Mouse (Mus musculus) adrenal gland (tissue): ENCODE results near the gene Gcnt1.

Experiments
- intact Hi-C: fragments of 180-260 bp; cut with DNase I; formaldehyde crosslinking; loops from one replicate; pipeline ENCODE4 v1.15.1; 2025
- long read RNA-seq, 2 experiments: library from polyadenylated mRNA; unstranded; transcript quantifications; one replicate each; pipeline ENCODE4 v2.0.0; 2020; ENCODE audit warnings: borderline replicate concordance in 1 of 2; ENCODE audit not compliant: insufficient replicate concordance in 1 of 2

Gene Gcnt1
- long read RNA-seq, experiment 1, full-length matches to known transcripts, result 1 of 1 reads
- long read RNA-seq, experiment 1, partial matches to known transcripts, result 0 of 1 reads
- long read RNA-seq, experiment 1, other reads (novel, unspliced or antisense), result 0 of 1 reads
- long read RNA-seq, experiment 2, result 0 reads

GRCm38 (mm10) chr19:17372701-17373100 lies at the start of gene Gcnt1:
TSS of gene Gcnt1 (minus strand) at chr19:17372844.
- intact Hi-C loops, result no loop called here

DNA sequence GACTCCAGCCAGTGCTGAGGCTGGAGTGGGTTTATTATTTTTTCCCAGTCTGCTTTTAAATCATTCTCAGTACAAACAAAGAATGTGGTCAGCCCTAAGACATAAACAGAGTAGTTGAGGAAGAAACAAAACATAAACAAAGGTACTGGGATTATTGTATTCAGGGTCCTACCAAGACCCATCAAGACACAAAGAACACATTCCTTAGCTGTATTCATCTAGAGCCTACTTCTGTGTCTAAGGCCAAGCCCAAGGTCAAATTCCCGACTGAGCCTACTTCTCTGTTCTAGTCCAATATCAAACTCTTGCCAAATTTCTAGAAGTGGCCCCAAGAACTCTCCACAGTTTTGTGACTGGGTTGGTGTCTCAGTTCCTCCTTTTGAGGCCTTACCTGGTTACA lies 45.2 kb upstream of the Gcnt1 start:
- intact Hi-C loops, result no loop called here

DNA sequence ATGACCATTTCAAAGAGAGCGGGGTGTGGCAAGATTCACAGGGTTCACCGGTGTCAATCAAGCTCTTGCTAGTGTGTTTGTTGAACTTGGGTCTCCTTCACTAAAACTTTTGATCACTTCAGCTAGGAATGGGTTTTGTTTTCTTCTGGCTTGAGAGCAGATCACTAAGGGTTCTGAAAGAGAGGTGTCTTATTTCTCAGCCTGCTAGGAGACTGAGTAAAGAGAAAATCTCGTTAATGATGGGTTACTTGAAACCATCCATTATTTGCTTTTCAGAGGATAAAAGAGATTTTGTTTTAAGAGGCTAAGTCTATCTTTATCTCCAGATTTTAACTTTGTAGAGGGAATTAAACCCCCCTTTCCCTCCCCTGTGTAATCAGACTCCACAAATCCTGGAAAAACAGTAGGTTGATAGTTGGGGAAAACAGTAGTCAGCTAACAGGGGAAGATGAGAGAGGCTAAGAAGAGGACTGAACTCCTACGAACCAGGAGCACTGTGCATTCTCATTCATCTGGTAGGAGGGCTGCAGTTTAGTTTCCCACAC lies 40.3 kb upstream of the Gcnt1 start:
- intact Hi-C loops, result no loop called here

DNA sequence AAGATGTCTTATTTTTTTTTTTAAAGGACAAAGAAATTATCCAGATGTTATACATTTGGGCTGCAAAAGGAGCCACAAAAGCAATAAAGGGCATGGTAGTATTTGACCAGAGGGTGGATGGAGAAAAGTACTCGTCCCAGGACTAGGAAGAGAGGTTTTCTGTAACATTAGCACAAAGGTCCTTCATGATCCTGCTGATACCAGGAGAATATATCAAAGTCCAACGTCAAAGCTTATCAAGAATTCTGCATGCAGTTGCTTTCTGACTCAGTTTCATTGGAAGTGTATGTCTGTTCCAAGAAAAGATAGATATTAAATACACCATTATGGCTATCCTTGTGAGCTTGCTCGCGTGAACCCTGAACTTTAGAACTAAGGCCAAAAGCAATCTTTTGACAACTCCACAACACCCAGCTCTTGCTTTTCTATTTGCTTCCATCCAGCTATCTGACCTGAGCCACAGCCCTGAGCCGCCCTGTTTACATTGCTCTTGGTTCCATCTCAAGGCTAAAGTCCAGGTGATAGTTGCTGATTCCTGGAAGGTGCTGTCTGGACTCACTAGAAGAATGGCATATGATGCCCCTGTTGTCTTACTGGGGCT lies 37.9 kb upstream of the Gcnt1 start:
- intact Hi-C loops, result no loop called here

DNA sequence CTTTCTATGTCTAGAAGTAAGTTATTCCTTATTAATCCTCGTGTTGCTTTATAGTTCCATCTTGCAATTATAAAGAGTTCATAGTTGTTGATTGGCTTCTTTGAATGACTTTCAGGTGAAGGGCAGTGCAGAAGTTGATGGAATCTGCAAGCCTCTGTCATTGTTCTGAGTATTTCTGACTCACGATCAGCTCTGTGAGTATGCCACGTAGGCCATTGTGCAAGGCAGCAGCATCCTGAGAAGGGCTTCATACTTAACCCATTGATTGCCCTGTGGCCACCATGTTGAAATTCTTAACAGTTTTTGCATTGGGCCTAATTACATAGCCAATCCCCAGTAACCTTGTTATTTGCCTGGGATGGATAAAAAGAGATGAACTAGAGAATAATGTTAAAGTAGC lies 36.7 kb upstream of the Gcnt1 start:
- intact Hi-C loops, result no loop called here

GRCm38 (mm10) chr19:17408591-17408990 lies 35.9 kb upstream of the Gcnt1 start:
- intact Hi-C loops, result no loop called here

- intact Hi-C loops, result no loop called here
Observed at GRCm38 (mm10) chr19:17406823-17407222, 34.2 kb upstream of the Gcnt1 start.

DNA sequence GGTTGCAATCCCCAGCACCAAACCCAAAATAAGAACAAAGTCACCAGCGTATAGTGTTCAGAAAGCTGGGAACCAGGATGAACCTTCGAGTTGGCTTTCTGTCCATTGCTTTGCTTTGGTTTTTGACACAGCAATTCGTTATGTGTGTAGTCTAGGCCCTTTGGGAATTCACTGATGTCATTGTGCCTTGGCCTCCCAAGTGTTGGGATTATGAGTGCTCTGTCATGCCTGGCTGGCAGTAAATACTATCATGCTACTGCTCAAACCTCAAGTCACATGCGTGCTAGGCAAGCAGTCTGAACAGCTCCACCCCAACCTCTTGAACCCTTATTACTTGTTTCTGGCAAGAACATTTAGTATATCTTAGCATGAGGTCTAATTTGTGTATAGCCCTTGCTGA lies 30.5 kb upstream of the Gcnt1 start:
- intact Hi-C loops, result no loop called here

GRCm38 (mm10) chr19:17400571-17400970 lies 27.9 kb upstream of the Gcnt1 start:
- intact Hi-C loops, result no loop called here

DNA sequence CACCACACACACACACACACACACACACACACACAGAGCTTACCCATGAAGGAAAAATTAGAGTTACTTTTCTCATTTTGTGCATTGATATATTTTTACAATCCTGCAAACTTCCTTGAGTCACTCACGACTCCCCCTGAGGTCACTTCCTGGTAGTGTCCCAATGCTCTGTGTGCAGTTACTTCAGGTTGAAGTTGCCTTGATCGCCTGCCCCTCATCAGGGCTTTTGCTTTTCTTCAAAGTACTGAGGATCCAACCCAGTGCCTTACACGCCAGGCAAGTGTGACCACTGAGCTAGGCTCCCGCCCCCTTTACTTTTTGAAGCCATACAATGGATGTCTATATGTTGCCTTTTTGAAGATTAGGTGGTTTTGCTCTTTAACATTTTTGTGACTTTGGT lies 27.3 kb upstream of the Gcnt1 start:
- intact Hi-C loops, result no loop called here

GRCm38 (mm10) chr19:17397922-17398321 lies 25.3 kb upstream of the Gcnt1 start:
- intact Hi-C loops, result no loop called here

GRCm38 (mm10) chr19:17396802-17397201 lies 24.2 kb upstream of the Gcnt1 start:
- intact Hi-C loops, result no loop called here

DNA sequence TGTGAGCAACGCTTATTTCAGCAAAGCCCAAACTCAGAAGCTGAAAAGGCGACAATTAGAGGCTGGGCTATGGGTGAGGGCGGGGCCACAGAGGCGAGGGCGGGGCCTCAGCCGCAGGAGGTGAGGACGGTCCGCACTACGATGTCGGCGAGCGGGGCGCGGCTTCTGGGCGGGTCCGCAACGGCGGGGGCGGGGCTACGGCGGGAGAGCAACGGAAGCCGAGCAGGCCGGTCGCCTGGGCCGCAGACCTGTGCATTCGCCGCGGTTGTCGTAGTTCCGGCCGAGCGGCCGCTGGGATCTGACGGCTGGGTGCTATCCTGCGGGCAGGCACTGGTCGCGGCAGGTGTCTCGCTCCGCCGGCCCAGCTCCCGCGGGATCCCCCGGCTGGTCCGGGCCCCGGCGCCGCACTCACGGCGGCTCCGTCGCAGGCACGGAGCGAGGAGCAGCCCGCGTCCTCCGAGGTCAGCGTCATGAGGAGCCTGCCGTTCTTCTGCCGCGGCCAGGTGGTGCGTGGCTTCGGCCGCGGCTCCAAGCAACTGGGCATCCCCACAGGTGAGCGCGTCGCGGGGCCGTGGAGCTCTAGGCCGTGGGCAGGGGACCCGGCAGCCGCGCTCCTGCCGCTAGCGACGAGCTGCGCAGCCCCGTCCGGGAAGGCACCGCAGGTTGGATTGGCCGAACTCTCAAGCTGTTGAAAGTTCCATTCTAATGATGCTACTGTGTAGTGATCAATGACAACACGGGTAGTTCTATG lies 21.4 kb upstream of the Gcnt1 start, which contains the start of gene Rfk:
Gene Rfk, plus strand, starts transcription at position 203 of the 751 bp plus-strand sequence.
- intact Hi-C loops, result no loop called here

GRCm38 (mm10) chr19:17392866-17393265 lies 20.2 kb upstream of the Gcnt1 start:
- intact Hi-C loops, result no loop called here

DNA sequence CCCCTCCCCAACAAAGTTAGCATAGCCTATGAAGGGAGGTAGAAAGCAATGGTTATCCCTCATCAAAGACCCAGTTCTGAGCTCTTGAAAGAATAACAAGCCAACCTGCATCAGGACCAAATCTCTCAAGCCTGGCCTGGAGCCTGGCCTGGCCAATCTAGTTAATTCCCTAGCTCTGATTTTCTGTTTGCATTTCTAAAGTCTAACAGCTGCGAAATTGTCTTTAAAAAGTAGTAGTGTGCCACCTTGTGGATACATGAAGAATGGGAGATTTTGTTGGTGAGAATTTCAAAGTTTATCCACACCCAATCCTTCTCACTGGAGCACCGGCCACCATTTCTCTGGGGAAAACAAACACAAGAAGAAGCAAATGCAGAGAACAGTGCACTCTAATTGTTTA lies 15.8 kb upstream of the Gcnt1 start:
- intact Hi-C loops, result loop anchor here (2.0 kb wide), 1 partner anchor 264 kb away; no protein-coding TSS in a partner anchor

DNA sequence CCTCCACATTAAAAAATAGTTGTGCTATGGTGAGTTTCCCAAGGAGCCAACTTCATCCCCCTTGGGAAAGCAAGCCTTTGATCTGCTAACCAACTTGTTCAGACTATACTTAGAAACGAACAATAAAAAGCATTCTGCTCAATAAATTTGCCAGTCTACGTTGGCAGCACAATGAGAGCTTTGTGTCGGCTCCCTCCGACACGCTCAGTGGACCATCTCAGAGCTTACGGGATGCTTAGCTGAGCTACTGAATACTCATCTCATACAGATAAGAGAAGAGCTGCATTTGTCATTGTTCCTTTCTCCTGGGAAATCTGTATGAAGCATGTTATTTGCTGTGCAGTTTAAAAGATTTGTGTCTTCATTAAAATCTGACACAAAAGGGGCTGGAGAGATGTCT lies 13.8 kb upstream of the Gcnt1 start:
- intact Hi-C loops, result no loop called here

- intact Hi-C loops, result no loop called here
Observed at GRCm38 (mm10) chr19:17385426-17385825, 12.8 kb upstream of the Gcnt1 start.

GRCm38 (mm10) chr19:17385022-17385421 lies 12.4 kb upstream of the Gcnt1 start:
- intact Hi-C loops, result no loop called here

- intact Hi-C loops, result no loop called here
Observed at GRCm38 (mm10) chr19:17382807-17383397, 10.3 kb upstream of the Gcnt1 start.

- intact Hi-C loops, result no loop called here
Observed at GRCm38 (mm10) chr19:17380549-17380948, 7.9 kb upstream of the Gcnt1 start.

DNA sequence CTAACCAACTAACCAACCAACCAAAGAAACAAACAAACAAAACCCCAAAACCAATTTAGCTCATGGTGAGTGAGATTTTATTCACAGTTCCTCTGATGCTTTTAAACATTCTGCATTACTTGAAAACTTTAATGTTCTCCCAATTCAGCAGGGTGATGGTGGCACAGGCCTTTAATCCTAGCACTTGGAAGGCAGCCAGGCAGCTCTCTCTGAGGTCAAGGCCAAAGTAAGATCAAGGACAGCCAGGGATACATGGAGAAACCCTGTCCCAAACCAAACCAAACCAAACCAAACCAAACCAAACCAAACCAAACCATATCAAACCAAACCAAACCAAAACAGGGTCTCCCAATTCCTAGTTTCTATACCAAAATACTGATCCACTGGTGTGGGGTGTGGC lies 6.2 kb upstream of the Gcnt1 start:
- intact Hi-C loops, result no loop called here

DNA sequence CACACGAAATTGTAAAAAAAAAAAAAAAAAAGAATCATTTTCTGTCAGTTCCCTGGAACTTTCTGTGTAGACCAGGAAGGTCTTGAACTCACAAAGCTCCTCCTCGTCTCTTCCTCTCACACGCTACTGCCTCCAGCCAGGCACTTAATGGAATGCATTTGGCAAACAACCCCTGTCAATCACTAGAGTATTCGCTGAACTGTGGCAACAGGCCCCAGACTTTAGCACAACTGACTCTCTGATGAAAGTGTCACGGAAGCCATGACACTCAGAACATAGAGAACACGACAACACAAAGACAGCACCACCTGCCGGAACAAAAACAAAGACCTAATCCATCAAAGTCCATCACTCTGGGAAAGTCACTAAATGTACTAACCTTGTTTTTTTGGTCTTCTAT lies 3.1 kb downstream of the Gcnt1 start:
- intact Hi-C loops, result loop anchor here (5.0 kb wide), 1 partner anchor 247 kb away; no protein-coding TSS in a partner anchor
